23 mouse cellular contexts compared by ENCODE assay signal in genomic region chr9:45610336-45611060, GRCm38 (mm10).
DNase-seq lines count a peak whose midpoint lies in the region; ATAC-seq lines count a peak whose summit lies in the region.
"Had no signal": no experiment of that assay in that cellular context is flagged by ENCODE, and none has a peak within 500 bp of the region (broad histone marks: within the 10 kb centered on the region; RNA-seq: fewer than 3 reads in every experiment).

No protein-coding gene starts in this region.

- no peak overlapping the region for H3K4me3 ChIP-seq in hindbrain, embryonic 16.5 days (ENCODE audit: low read length)
- H3K4me3 ChIP-seq in hindbrain, embryonic 11.5 days (ENCODE audit: low read depth, low read length): no peak overlapping the region
- H3K4me3 ChIP-seq in neural tube, embryonic 15.5 days (replicated peaks): no peak overlapping the region
- H3K4me3 ChIP-seq: embryonic facial prominence, embryonic 15.5 days; heart, embryonic 10.5 days; limb, embryonic 10.5 days; liver, embryonic 15.5 days; lung, embryonic 15.5 days; megakaryocyte, embryonic 14.5 days; neural tube, embryonic 12.5 days; stomach, embryonic 15.5 days had no signal

- H3K27me3 ChIP-seq in hindbrain, embryonic 16.5 days (replicated peaks; ENCODE audit: control insufficient read depth, insufficient read depth, low read length): no peaks in the 10 kb centered on the region
- no peaks in the 10 kb centered on the region for H3K27me3 ChIP-seq in hindbrain, embryonic 11.5 days (ENCODE audit: control insufficient read depth, insufficient read depth, low read length)
- no peaks in the 10 kb centered on the region for H3K27me3 ChIP-seq in neural tube, embryonic 15.5 days (replicated peaks)
- H3K27me3 ChIP-seq: embryonic facial prominence, embryonic 15.5 days; liver, embryonic 15.5 days; lung, embryonic 15.5 days; neural tube, embryonic 12.5 days; stomach, embryonic 15.5 days had no signal

- no peaks in the 10 kb centered on the region for H3K36me3 ChIP-seq in hindbrain, embryonic 16.5 days (ENCODE audit: control insufficient read depth, insufficient read depth, low read length)
- no peaks in the 10 kb centered on the region for H3K36me3 ChIP-seq in hindbrain, embryonic 11.5 days (ENCODE audit: control insufficient read depth, insufficient read depth, low read length)
- no peaks in the 10 kb centered on the region for H3K36me3 ChIP-seq in neural tube, embryonic 15.5 days
- H3K36me3 ChIP-seq: embryonic facial prominence, embryonic 15.5 days; heart, embryonic 10.5 days; limb, embryonic 10.5 days; liver, embryonic 15.5 days; lung, embryonic 15.5 days; neural tube, embryonic 12.5 days; stomach, embryonic 15.5 days had no signal

- no peak overlapping the region for H3K9ac ChIP-seq in hindbrain, embryonic 16.5 days (ENCODE audit: low read depth, low read length)
- H3K9ac ChIP-seq in hindbrain, embryonic 11.5 days (ENCODE audit: low read depth, low read length): no peak overlapping the region
- H3K9ac ChIP-seq in neural tube, embryonic 15.5 days (replicated peaks): no peak overlapping the region
- H3K9ac ChIP-seq: embryonic facial prominence, embryonic 15.5 days; liver, embryonic 15.5 days; lung, embryonic 15.5 days; neural tube, embryonic 12.5 days; stomach, embryonic 15.5 days had no signal

- intact Hi-C loops in heart, postnatal 10 days (cut with DNase I): no loop called here

- ATAC-seq in hindbrain, embryonic 16.5 days: no peak
- no peak for ATAC-seq in hindbrain, embryonic 11.5 days (ENCODE audit: low FRiP score)
- no peak for ATAC-seq in neural tube, embryonic 15.5 days (ENCODE audit: low FRiP score)
- ATAC-seq: activated CD4-positive, CD25-positive, alpha-beta regulatory T cell, adult 4 months had no signal

- WGBS in hindbrain, embryonic 16.5 days: 66% methylated on average over 11 of the region's 11 CpGs
- WGBS in hindbrain, embryonic 11.5 days: 82% methylated on average over 11 of the region's 11 CpGs
- WGBS in neural tube, embryonic 15.5 days: 74% methylated on average over 11 of the region's 11 CpGs

- no peaks in the 10 kb centered on the region for H3K9me3 ChIP-seq in hindbrain, embryonic 16.5 days (ENCODE audit: control insufficient read depth, low read length)
- no peaks in the 10 kb centered on the region for H3K9me3 ChIP-seq in hindbrain, embryonic 11.5 days (ENCODE audit: control insufficient read depth, low read length)
- no peaks in the 10 kb centered on the region for H3K9me3 ChIP-seq in neural tube, embryonic 15.5 days (replicated peaks)
- H3K9me3 ChIP-seq: embryonic facial prominence, embryonic 15.5 days; heart, embryonic 10.5 days; limb, embryonic 10.5 days; liver, embryonic 15.5 days; lung, embryonic 15.5 days; neural tube, embryonic 12.5 days; stomach, embryonic 15.5 days had no signal

- H3K4me2 ChIP-seq in hindbrain, embryonic 16.5 days (ENCODE audit: low read length): no peak overlapping the region
- no peak overlapping the region for H3K4me2 ChIP-seq in hindbrain, embryonic 11.5 days (replicated peaks; ENCODE audit: low read depth, low read length)
- no peak overlapping the region for H3K4me2 ChIP-seq in neural tube, embryonic 15.5 days
- H3K4me2 ChIP-seq: embryonic facial prominence, embryonic 15.5 days; liver, embryonic 15.5 days; lung, embryonic 15.5 days; neural tube, embryonic 12.5 days; stomach, embryonic 15.5 days had no signal

- DNase-seq in cerebellum, adult 9-10 months: peak; percentile 46
- DNase-seq in cerebellum, adult 8-10 months: no peak
- no peak for DNase-seq in hindbrain, embryonic 11.5 days (ENCODE audit: low spot score)
- no peak for DNase-seq in neural tube, embryonic 10.5 days (ENCODE audit: extremely low spot score, low spot score)
- DNase-seq in heart, postnatal 10 days: no peak
- DNase-seq: adrenal gland, postnatal 10 days; gastrocnemius, postnatal 10 days; kidney, adult 8-10 months; kidney, postnatal 10 days; liver; lung, postnatal 36 days; thymus, postnatal 25 days had no signal

- peaks cover 16% of the 10 kb centered on the region for H3K4me1 ChIP-seq in hindbrain, embryonic 16.5 days (ENCODE audit: control insufficient read depth, insufficient read depth, low read depth, low read length)
- H3K4me1 ChIP-seq in hindbrain, embryonic 11.5 days (replicated peaks; ENCODE audit: control insufficient read depth, insufficient read depth, low read length): no peaks in the 10 kb centered on the region; the same call in 1 of the 2 replicates
- H3K4me1 ChIP-seq in neural tube, embryonic 15.5 days: peaks cover 47% of the 10 kb centered on the region
- H3K4me1 ChIP-seq: embryonic facial prominence, embryonic 15.5 days; heart, embryonic 10.5 days; limb, embryonic 10.5 days; liver, embryonic 15.5 days; lung, embryonic 15.5 days; megakaryocyte, embryonic 14.5 days; stomach, embryonic 15.5 days had no signal

- H3K27ac ChIP-seq in hindbrain, embryonic 16.5 days (ENCODE audit: low read depth, low read length): 0 out of 2 replicates have a peak overlapping the region, but pooled peaks have one; percentile 32
- no peak overlapping the region for H3K27ac ChIP-seq in hindbrain, embryonic 11.5 days (ENCODE audit: low read depth, low read length)
- H3K27ac ChIP-seq in neural tube, embryonic 15.5 days (replicated peaks): 0 out of 2 replicates have a peak overlapping the region, but pooled peaks have one; percentile 37
- H3K27ac ChIP-seq: embryonic facial prominence, embryonic 15.5 days; heart, embryonic 10.5 days; limb, embryonic 10.5 days; liver, embryonic 15.5 days; lung, embryonic 15.5 days; neural tube, embryonic 12.5 days; stomach, embryonic 15.5 days had no signal
